Mouse (Mus musculus) neural tube, embryonic 10.5 days (tissue): ENCODE results near the gene Wbp2.
A peak's percentile ranks its signal among the peaks of the same experiment; 100 is the strongest.

Experiments
- DNase-seq: peaks from one replicate; pipeline ENCODE4 v3.0.0-alpha.2; 2017; ENCODE audit warnings: low spot score; ENCODE audit errors: extremely low spot score

Gene Wbp2

DNA sequence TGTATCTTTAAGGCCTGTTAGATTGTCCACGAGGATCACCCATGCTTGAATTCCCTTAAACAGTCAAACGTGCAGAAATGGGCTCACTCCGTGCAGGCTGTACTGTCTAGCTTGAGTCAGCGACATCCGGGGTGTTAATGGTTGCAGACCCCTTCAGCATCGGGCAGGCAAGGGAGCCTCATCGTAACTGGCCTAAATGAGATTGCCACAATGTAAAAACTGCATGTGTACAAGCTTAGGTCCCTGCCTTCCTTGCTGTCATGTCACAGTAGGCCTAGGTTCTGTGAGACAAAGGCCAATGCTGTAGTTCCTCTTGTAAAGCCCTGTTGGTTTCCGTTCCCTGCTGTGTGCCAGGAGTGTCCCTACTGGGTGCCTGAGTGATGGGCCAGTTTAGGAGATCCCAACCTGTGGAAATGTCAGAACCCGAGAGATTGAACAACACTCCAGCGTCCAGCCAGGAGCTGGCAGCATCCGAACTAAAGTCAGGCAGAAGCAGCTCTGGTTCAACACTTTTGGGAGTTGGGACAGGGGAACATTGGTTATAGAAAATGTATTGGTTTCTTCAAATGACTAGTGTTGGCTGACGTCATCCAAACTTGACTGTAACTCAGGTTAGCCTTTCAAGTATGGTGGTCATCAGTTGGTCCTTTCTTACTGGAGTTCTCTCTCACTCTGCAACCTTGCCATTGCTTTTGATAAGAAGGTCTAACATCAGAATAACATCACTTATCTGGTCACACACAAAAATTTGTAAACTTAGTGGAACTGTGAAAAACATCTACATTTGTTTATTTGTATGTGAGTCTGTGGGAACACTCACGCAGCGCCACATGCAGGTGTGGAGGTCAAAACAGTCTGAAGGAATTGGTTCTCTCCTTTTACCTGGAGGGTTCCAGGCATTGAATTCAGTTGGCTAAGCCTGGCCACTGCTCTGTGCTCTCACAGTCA lies 55.6 kb downstream of the Wbp2 start:
- peak; percentile 51 for DNase-seq

DNA sequence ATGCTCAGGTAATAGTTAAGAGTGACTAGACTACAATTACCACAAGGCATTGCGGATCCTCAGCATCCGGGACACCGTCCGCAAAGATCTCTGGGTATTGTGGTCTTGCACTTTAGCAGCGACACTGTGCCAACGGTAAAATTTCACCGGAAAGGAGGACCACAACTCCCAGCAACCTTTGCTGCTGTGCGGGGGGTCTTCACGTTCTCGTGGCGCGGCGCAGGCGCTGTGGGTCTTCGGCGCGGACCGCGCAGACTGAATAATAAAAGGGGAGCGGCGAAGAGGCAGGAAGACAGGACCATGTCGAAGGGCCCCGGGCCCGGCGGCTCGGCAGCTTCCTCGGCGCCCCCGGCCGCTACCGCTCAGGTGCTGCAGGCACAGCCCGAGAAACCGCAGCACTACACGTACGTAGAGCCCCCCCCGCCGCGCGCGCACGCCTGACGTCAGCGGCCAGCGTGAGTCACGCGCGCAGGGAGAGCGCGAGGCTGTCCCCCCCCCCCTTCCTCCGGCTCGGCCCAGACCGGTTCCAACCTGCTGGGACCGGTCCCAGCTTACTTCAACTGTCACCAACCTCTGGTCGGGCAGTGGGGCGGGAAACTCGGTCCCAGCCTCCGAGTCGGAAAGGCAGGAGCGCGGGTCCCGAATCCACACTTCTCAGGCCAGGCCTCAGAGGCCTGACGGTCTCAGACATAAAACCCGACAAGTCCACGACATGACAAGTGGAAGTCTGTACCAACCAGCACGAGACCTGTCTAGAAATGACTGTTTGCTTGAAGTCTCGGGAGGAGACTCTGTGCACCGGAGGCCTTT lies 56.5 kb downstream of the Wbp2 start, which contains the start of gene Unk:
Unk (plus strand) TSS at position 235 of the 810 bp plus-strand sequence.
- DNase-seq, result peak; percentile 98

DNA sequence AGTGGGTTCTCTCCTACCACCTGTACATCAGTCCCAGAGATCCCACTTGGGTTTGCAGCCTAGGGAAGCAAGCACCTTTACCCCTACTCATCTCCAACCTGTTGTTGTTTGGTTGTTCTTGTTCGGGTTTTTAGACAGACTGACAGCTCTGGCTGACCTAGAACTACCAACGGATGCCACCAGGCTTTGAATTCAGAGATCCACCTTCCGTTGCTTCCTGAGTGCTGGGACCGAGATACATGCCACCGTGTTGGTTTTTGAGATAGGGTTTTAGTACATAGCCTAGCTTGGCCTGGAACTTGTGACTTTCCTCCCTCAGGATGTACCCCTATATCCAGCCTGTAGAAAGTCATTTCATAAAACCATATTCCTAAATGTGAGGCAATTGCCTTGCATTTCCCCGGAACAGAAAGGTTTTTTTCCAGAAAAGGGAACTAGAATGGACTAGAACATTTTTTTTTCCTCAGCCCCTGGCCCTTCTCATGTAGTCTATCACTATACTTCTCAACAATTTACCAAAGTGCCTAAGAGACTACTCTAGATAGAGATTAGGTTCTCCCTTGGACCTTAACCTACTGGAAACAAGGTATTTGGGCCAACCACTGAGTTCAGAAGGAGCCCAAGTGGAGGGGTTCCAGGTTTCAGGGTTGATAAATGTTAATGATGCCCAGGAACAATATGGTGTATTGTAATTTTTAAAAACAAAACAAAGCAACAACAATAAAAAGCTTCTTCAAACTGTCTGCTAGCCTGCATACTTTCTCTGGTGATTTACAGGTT lies 57.5 kb downstream of the Wbp2 start:
- DNase-seq, result no peak
